Comparison of ENCODE assay signal across 14 mouse cellular contexts in the genomic region with DNA sequence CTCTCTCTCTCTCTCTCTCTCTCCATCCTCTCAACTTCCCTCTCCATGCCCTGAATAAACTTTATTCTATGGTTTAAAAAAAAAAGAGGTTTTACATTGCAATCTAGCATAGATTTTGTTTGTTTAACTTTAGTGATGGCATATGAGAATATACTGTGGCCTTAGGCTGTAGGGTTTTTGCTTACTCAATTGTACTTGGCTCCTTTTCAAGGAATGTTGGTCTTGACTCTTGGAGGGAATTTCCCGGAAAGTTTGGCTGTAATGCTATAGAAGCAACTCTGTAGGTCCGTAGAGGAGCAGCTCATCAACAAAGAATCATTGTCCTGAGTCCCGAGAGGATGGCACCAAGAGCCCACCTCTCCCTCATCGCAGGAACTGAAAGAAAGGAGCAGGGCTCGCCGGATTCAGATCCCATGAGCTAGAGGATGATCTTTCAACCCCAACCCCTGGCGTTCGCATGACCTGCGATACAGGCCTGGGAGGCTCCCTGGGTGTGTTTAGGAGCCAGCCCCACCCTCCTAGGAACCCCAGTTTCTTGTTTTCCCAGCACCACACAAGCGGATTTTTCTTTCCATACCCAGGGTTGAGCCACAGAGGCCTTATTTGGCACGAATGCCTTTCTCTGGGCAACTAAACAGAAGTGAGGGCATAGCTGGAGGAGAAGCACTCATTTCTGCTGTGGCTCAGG. TPM values are rescaled to one million over a fixed set of nuclear protein-coding genes. Genes with fewer than 3 reads are reported as not detected.
DNase-seq lines count a peak whose midpoint lies in the region; ATAC-seq and TF ChIP-seq lines count a peak whose summit lies in the region.
"Had no signal": no experiment of that assay in that cellular context is flagged by ENCODE, and none has a peak within 500 bp of the region (broad histone marks: within the 10 kb centered on the region; RNA-seq: fewer than 3 reads in every experiment).

No protein-coding gene starts in this region.

- no peak overlapping the region for H3K4me2 ChIP-seq in heart, embryonic 15.5 days
- H3K4me2 ChIP-seq in lung, embryonic 14.5 days = no peak overlapping the region
- H3K4me2 ChIP-seq: forebrain, embryonic 15.5 days; midbrain, embryonic 12.5 days had no signal

- H3K27ac ChIP-seq in heart, embryonic 15.5 days = 0 out of 2 replicates have a peak overlapping the region, but pooled peaks have one; percentile 4
- peak overlapping the region; percentile 69 for H3K27ac ChIP-seq in lung, embryonic 14.5 days (ENCODE audit: low read depth)
- H3K27ac ChIP-seq: forebrain, embryonic 15.5 days; heart, adult 2 months; midbrain, embryonic 12.5 days had no signal

- peaks cover 4% of the 10 kb centered on the region for H3K4me1 ChIP-seq in heart, embryonic 15.5 days (replicated peaks)
- H3K4me1 ChIP-seq in lung, embryonic 14.5 days (ENCODE audit: insufficient read depth) = peaks cover 3% of the 10 kb centered on the region
- H3K4me1 ChIP-seq in lung, adult 2 months (ENCODE audit: control insufficient read depth, insufficient read depth, low read length) = no peaks in the 10 kb centered on the region

- H3K9me3 ChIP-seq in heart, embryonic 15.5 days (replicated peaks) = no peaks in the 10 kb centered on the region
- no peaks in the 10 kb centered on the region for H3K9me3 ChIP-seq in lung, embryonic 14.5 days (ENCODE audit: low read depth, low read length)
- H3K9me3 ChIP-seq: forebrain, embryonic 15.5 days; midbrain, embryonic 12.5 days had no signal

- TF ChIP-seq POLR2A in lung, adult 2 months (IDR thresholded peaks at IDR 0.05; ENCODE audit: borderline replicate concordance, extremely low read depth, low read depth, low read length) = no peak

- no peaks in the 10 kb centered on the region for H3K36me3 ChIP-seq in heart, embryonic 15.5 days
- H3K36me3 ChIP-seq in lung, embryonic 14.5 days (ENCODE audit: insufficient read depth) = no peaks in the 10 kb centered on the region
- H3K36me3 ChIP-seq: forebrain, embryonic 15.5 days; midbrain, embryonic 12.5 days had no signal

- in situ Hi-C loops in Patski (cut with MboI; ENCODE audit: low pct_unique_long_range_greater_than_20kb) = no loop called here

- CTCF ChIA-PET in Patski (lab: Charles Lee) = interaction anchor here (0.9 to 1.0 kb wide), 3 partner anchors 9 to 248 kb away, joined by 3 read pairs; no protein-coding TSS in a partner anchor

- POLR2A ChIA-PET in Patski (lab: Charles Lee) = no interaction called here

- TF ChIP-seq CTCF in lung, embryonic 14.5 days (IDR thresholded peaks at IDR 0.05; ENCODE audit: low read depth) = no peak
- TF ChIP-seq CTCF in lung, adult 2 months (IDR thresholded peaks at IDR 0.05; ENCODE audit: insufficient read depth, low read length) = no peak
- no peak for TF ChIP-seq CTCF in Patski (IDR thresholded peaks at IDR 0.05)

- no peak overlapping the region for H3K4me3 ChIP-seq in heart, embryonic 15.5 days
- no peak overlapping the region for H3K4me3 ChIP-seq in lung, embryonic 14.5 days (ENCODE audit: low read depth, low read length)
- no peak overlapping the region for H3K4me3 ChIP-seq in lung, adult 2 months (replicated peaks; ENCODE audit: extremely low read depth, low read depth, low read length)
- H3K4me3 ChIP-seq: forebrain, embryonic 15.5 days; heart, adult 2 months; midbrain, embryonic 12.5 days had no signal

- H3K9ac ChIP-seq in heart, embryonic 15.5 days = no peak overlapping the region
- H3K9ac ChIP-seq in lung, embryonic 14.5 days = no peak overlapping the region
- H3K9ac ChIP-seq: forebrain, embryonic 15.5 days; midbrain, embryonic 12.5 days had no signal

- ATAC-seq in heart, embryonic 15.5 days (replicated peaks; ENCODE audit: insufficient number of reproducible peaks, insufficient read depth, low FRiP score, low read depth) = no peak
- ATAC-seq in lung, embryonic 14.5 days (ENCODE audit: insufficient read depth) = peak; percentile 90
- ATAC-seq in Patski = peak; percentile 31
- ATAC-seq: forebrain, embryonic 15.5 days had no signal

- H3K27me3 ChIP-seq in heart, embryonic 15.5 days = no peaks in the 10 kb centered on the region
- no peaks in the 10 kb centered on the region for H3K27me3 ChIP-seq in lung, embryonic 14.5 days (ENCODE audit: insufficient read depth, low read length)
- H3K27me3 ChIP-seq in Patski = no peaks in the 10 kb centered on the region
- H3K27me3 ChIP-seq: forebrain, embryonic 15.5 days had no signal

- 64% methylated on average over 11 of the region's 11 CpGs for WGBS in heart, embryonic 15.5 days
- 56% methylated on average over 11 of the region's 11 CpGs for WGBS in lung, embryonic 14.5 days
- WGBS in lung, adult 2 months = 61% methylated on average over 11 of the region's 11 CpGs

- DNase-seq in heart, adult 8-10 months (ENCODE audit: low spot score) = no peak
- DNase-seq in lung, embryonic 14.5 days = peak; percentile 91
- no peak for DNase-seq in lung, adult 2 months
- peak; percentile 33 for DNase-seq in Patski (ENCODE audit: low read depth, low spot score)
- DNase-seq in fibroblast of lung, adult 2 months (ENCODE audit: low read depth) = peak; percentile 18
- DNase-seq in embryo, embryonic 11 days = no peak
- DNase-seq in cerebellum, postnatal 10 days = no peak
- DNase-seq: cerebellum, adult 11 months; cerebellum, postnatal 36 days; heart, adult 2 months; thymus, postnatal 36 days had no signal

RNA-seq across cellular contexts. Expression of gene BC067074, which starts 57.9 kb away (rescaled TPM):
- 2.2 and 2.8 TPM in 2 replicates for polyA plus RNA-seq in heart, embryonic 15.5 days (2015; fragmentation: Nextera tagmentation; extraction: Ambion mirVana)
- total RNA-seq in heart, adult 8-10 months (2022) = 1 to 10 TPM; 2.8 to 4.1 (median 3.2) TPM
- polyA plus RNA-seq in lung, embryonic 14.5 days (2014; fragmentation: Nextera tagmentation; extraction: Ambion mirVana) = 5.3 and 5.4 TPM in 2 replicates
- polyA plus RNA-seq in lung, adult 2 months (2012; rRNA removed) = 4.2 and 6.2 TPM in 2 replicates
- 0.08 TPM for polyA plus RNA-seq in Patski (2021)

Comparison
In these comparisons a context has a peak if more than half of its experiments do, and no peak if none do; other contexts are left out.
1. DNase-seq: peak in lung, embryonic 14.5 days (single experiment), Patski (single experiment) and fibroblast of lung, adult 2 months (single experiment); none in heart, adult 8-10 months (single experiment), lung, adult 2 months (single experiment), embryo, embryonic 11 days (single experiment) and cerebellum, postnatal 10 days (0 of 2).